Mouse (Mus musculus) embryonic facial prominence, embryonic 15.5 days (tissue): Measurements from ENCODE around the gene Mrps7. TPM values are rescaled to one million over a fixed set of nuclear protein-coding genes. Genes with fewer than 3 reads are reported as not detected.
A peak's percentile ranks its signal among the peaks of the same experiment; 100 is the strongest.
"Not testable (repeated sequence)": the region's sequence is repeated elsewhere in the genome, so short reads cannot be mapped to it uniquely, and the experiment has no call there.

ENCODE experiments used
- ATAC-seq: fragments of 200-750 bp; cut with Nextera tagmentation; 2 replicates; pipeline ENCODE4 v1.8.0; 2017; ENCODE audit warnings: low read depth, moderate TSS enrichment; ENCODE audit not compliant: insufficient number of reproducible peaks, low FRiP score, low TSS enrichment
- H3K27ac ChIP-seq: fragments of 300-500 bp; sonication (generic); replicated peaks from 2 replicates; pipeline ENCODE4 v1.5.1; 2015; ENCODE audit warnings: mild to moderate bottlenecking, inconsistent platforms
- H3K27me3 ChIP-seq: fragments of 300-500 bp; sonication (generic); 2 replicates; pipeline ENCODE4 v1.6.1; 2015; ENCODE audit warnings: inconsistent platforms
- H3K36me3 ChIP-seq: fragments of 300-500 bp; sonication (generic); 2 replicates; pipeline ENCODE4 v1.6.1; 2015; ENCODE audit warnings: mild to moderate bottlenecking, inconsistent platforms
- H3K4me1 ChIP-seq: fragments of 300-500 bp; sonication (generic); 2 replicates; pipeline ENCODE4 v1.6.1; 2015; ENCODE audit warnings: inconsistent platforms
- H3K4me2 ChIP-seq: fragments of 300-500 bp; sonication (generic); replicated peaks from 2 replicates; pipeline ENCODE4 v1.6.1; 2015; ENCODE audit warnings: mild to moderate bottlenecking, inconsistent platforms
- H3K4me3 ChIP-seq: fragments of 300-500 bp; sonication (generic); replicated peaks from 2 replicates; pipeline ENCODE4 v1.5.1; 2015; ENCODE audit warnings: mild to moderate bottlenecking, inconsistent platforms
- H3K9ac ChIP-seq: fragments of 300-500 bp; sonication (generic); 2 replicates; pipeline ENCODE4 v1.6.1; 2015; ENCODE audit warnings: inconsistent platforms
- H3K9me3 ChIP-seq: fragments of 300-500 bp; sonication (generic); replicated peaks from 2 replicates; pipeline ENCODE4 v1.6.1; 2016; ENCODE audit warnings: inconsistent platforms
- WGBS: fragments of 180-500 bp; shearing (Covaris S2); methylation state at CpG from one replicate; pipeline ENCODE4 v1.1.7; 2015; 5-methylcytosine and 5-hydroxymethylcytosine counted together
- polyA plus RNA-seq: library from polyadenylated mRNA; unstranded; fragments of >200 nt; fragmentation: Nextera tagmentation; extraction: Ambion mirVana; gene quantifications from 2 replicates; pipeline ENCODE4 v1.2.1, GENCODE M21; 2015

Gene Mrps7
- polyA plus RNA-seq, 1 experiment from 2014 or later, result 82.4 TPM

DNA sequence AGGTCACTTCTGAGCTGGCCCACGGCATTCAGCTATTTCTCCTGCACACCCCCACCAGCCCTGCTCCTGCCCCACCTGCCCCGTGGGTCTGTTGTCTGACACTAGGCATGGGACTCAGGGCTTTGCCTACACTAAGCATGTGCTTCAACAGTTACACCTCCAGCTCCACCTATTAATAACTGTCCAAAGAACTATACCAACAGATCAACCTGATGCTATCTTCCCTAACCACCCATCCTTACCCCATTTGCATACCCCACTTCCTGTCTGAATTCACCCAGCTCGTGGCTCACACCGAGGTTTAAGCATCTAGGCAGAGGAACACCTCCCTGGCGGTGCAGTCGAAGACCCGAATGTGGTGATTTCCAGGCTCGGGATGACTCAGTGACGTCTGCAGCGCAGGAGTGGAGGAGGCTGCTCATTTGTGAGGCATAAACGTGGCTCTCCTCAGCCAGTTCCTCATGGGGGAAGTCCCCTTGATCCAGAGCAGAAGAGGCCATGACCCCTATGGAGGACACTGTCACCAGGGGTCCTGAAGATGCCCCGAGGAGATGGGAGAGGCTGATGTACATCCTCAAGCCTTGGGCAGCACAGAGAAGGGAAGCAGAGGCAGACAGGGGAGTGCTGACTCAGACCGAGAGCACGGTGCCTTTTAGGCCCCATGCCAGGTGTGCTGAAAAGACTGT lies 37.4 kb downstream of the Mrps7 start:
- no peak overlapping the region for H3K9ac ChIP-seq
- 42% methylated on average over 14 of the region's 14 CpGs for WGBS

DNA sequence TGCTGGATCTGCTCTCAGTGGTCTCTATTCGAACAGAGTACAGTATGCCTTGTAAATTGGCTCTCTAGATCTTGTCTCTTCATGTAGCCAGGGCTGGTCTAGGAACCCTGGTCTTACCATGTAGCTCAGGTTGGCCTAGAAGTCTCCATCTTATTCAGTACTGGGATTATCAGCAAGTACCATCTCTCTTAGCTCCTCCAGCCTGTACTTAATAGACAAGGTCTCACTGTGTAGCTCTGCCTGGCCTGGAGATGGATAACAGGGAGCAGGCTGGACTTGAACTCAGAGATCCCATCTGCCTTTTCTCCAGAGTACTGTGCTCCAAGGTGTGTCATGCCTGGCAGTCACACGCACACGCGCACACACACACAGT lies 37.9 kb downstream of the Mrps7 start:
- Histone ChIP-seq H3K27ac (no peak overlapping the region), H3K4me1 (no peaks in the 10 kb centered on the region), H3K9ac (no peak overlapping the region), H3K27me3 (no peaks in the 10 kb centered on the region), H3K9me3 (no peaks in the 10 kb centered on the region), H3K4me3 (no peak overlapping the region), H3K4me2 (no peak overlapping the region), H3K36me3 (peaks cover 19% of the 10 kb centered on the region)
- no peak for ATAC-seq
- 90% methylated on average over 4 of the region's 4 CpGs for WGBS

More for the DNA sequence above, 37.4 kb downstream of the Mrps7 start:
- Histone ChIP-seq H3K4me2 (no peak overlapping the region), H3K27me3 (no peaks in the 10 kb centered on the region), H3K36me3 (peaks cover 15% of the 10 kb centered on the region; the same call in 1 of the 2 replicates), H3K27ac (no peak overlapping the region), H3K9me3 (no peaks in the 10 kb centered on the region), H3K4me3 (no peak overlapping the region), H3K4me1 (no peaks in the 10 kb centered on the region)
- ATAC-seq, result no peak

DNA sequence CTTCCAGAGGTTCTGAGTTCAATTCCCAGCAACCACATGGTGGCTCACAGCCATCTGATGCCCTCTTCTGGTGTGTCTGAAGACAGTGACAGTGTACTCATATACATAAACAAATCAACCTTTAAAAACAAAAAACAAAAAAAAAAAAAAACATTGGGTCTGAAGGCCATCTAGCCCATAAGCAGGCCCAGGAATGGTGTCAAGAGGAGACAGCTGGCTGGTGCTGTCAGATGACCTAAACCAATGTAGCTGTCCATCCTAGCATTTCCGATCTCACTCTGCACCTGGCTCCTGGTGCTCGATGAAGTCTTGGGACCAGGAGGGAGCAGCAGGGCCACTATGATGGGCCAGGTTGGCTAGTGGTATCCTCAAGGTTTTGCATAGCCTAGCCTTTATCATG lies 39.0 kb downstream of the Mrps7 start:
- 93% methylated on average over 2 of the region's 2 CpGs for WGBS
- no peak overlapping the region for H3K4me3 ChIP-seq
- H3K9me3 ChIP-seq, result no peaks in the 10 kb centered on the region
- H3K36me3 ChIP-seq, result peaks cover 21% of the 10 kb centered on the region
- H3K4me2 ChIP-seq, result no peak overlapping the region
- peaks cover under 1% of the 10 kb centered on the region; the same call in 1 of the 2 replicates for H3K4me1 ChIP-seq
- no peaks in the 10 kb centered on the region for H3K27me3 ChIP-seq
- no peak overlapping the region for H3K9ac ChIP-seq
- no peak overlapping the region for H3K27ac ChIP-seq
- no peak for ATAC-seq

DNA sequence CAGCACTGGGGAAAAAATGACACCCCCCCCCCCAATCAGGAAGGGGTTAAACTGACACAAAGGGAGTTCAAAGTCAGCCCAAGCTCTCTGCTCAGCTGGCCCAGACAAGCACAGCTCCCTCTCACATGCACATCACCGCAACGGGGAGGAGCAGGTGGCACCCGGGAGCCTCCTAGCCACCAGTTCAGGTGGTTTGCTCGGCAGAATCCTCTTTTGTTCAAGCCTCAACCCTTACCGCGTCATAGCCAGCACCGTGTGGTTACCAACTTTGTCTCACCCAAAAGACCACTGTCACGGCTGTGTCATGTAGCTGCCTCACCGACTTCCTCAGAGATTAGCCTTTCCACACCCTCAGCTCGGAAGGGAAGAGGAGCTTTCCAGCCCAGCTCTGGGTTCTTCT lies 39.5 kb downstream of the Mrps7 start:
- H3K36me3 ChIP-seq, result peaks cover 22% of the 10 kb centered on the region
- H3K4me2 ChIP-seq, result no peak overlapping the region
- WGBS, result 66% methylated on average over 10 of the region's 10 CpGs
- H3K27me3 ChIP-seq, result no peaks in the 10 kb centered on the region
- H3K9me3 ChIP-seq, result no peaks in the 10 kb centered on the region
- H3K27ac ChIP-seq, result no peak overlapping the region
- peaks cover 4% of the 10 kb centered on the region; the same call in 1 of the 2 replicates for H3K4me1 ChIP-seq
- ATAC-seq, result no peak
- no peak overlapping the region for H3K9ac ChIP-seq
- H3K4me3 ChIP-seq, result no peak overlapping the region

DNA sequence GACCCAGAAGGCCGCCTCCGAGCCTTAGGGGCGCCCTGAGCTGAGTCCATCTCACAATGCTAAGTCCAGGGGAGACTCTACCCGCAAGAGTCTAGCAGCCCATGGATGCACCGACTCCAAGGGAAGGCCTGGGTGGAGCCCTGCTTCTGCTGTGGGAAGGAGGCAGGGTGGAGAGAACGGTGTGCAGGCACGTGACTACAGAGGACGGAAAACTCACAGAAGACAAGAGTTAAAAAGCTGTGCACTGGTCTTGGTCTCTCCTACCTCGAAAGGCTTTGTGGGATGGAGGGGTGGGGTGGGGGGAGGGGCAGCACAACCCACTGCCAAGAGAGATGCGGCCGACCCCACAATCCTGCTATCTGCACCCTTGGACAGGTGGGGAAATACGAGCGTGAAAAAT lies 40.6 kb downstream of the Mrps7 start:
- no peak overlapping the region for H3K4me2 ChIP-seq
- H3K9ac ChIP-seq, result no peak overlapping the region
- H3K9me3 ChIP-seq, result no peaks in the 10 kb centered on the region
- no peaks in the 10 kb centered on the region for H3K27me3 ChIP-seq
- H3K36me3 ChIP-seq, result peaks cover 29% of the 10 kb centered on the region
- no peak overlapping the region for H3K4me3 ChIP-seq
- ATAC-seq, result no peak
- H3K27ac ChIP-seq, result no peak overlapping the region
- 90% methylated on average over 13 of the region's 13 CpGs for WGBS
- H3K4me1 ChIP-seq, result peaks cover 4% of the 10 kb centered on the region; the same call in 1 of the 2 replicates

DNA sequence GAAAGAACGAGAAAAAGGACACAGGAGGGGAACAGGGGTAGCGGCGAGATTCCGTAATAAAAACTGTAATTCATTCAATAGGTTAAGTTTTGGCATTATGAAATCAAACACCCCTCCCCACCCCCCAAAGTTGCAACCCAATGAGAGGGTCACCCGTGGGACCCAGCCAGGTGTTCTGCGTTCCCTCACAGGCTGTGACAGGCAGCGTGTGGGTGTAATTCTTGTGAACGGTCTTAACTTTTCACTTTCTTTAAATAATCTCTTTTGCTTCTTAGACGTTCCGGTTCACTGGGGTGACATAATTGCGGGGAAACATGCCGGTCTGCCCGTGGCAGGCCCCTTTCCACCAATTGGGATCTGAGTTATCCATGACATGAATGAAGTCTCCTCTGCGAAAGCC lies 41.8 kb downstream of the Mrps7 start:
- 75% methylated on average over 14 of the region's 14 CpGs for WGBS
- H3K27ac ChIP-seq, H3K4me2 ChIP-seq, H3K4me3 ChIP-seq, H3K27me3 ChIP-seq, H3K9me3 ChIP-seq, H3K9ac ChIP-seq, H3K4me1 ChIP-seq, ATAC-seq: not testable (repeated sequence)
- H3K36me3 ChIP-seq, result peaks cover 29% of the 10 kb centered on the region

DNA sequence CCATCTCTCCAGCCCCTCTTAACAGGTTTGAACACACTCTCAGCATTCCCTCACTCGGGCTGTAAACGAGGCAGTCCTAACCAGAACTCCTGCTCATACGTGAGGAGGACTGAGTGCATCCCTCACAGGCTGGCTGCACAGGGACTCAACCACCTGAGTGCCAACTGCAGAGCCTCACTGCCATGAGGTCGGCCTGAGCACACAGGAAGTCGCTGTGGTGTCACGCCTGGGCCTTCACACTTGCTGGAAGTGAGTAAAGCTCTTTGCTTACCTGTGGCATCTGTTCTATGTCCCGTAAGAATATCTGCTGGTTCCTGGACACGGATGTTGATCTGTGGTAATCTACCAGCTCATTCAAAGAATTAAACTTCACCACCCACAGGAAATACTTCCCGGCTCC lies 42.7 kb downstream of the Mrps7 start:
- Histone ChIP-seq H3K27me3 (no peaks in the 10 kb centered on the region), H3K4me1 (peaks cover 4% of the 10 kb centered on the region; the same call in 1 of the 2 replicates), H3K4me3 (no peak overlapping the region), H3K4me2 (no peak overlapping the region), H3K9ac (no peak overlapping the region), H3K36me3 (peaks cover 29% of the 10 kb centered on the region), H3K9me3 (no peaks in the 10 kb centered on the region), H3K27ac (no peak overlapping the region)
- 89% methylated on average over 9 of the region's 9 CpGs for WGBS
- ATAC-seq, result no peak

DNA sequence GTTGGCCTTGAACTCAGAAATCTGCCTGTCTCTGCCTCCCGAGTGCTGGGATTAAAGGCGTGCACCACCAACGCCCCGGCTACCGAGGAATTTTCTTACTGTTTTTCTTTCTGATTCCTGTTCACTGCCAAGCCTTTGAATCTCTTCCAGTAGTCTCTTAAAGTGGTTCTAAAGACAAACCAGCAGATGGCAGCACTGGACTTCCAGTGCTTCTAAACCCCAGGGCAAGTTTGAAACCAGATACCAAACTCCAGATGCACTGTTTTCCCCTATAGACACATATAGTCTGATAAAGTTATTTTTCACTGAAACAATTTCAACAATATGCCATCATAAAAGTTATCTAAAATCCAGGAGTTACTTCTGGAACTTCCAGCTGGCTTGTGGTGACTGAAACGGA lies 43.7 kb downstream of the Mrps7 start:
- no peaks in the 10 kb centered on the region for H3K27me3 ChIP-seq
- H3K4me1 ChIP-seq, result peaks cover 4% of the 10 kb centered on the region; the same call in 1 of the 2 replicates
- no peaks in the 10 kb centered on the region for H3K9me3 ChIP-seq
- peaks cover 29% of the 10 kb centered on the region for H3K36me3 ChIP-seq
- WGBS, result 42% methylated on average over 6 of the region's 6 CpGs
- H3K27ac ChIP-seq, result no peak overlapping the region
- no peak overlapping the region for H3K4me2 ChIP-seq
- ATAC-seq, result no peak
- H3K9ac ChIP-seq, result no peak overlapping the region
- H3K4me3 ChIP-seq, result no peak overlapping the region

DNA sequence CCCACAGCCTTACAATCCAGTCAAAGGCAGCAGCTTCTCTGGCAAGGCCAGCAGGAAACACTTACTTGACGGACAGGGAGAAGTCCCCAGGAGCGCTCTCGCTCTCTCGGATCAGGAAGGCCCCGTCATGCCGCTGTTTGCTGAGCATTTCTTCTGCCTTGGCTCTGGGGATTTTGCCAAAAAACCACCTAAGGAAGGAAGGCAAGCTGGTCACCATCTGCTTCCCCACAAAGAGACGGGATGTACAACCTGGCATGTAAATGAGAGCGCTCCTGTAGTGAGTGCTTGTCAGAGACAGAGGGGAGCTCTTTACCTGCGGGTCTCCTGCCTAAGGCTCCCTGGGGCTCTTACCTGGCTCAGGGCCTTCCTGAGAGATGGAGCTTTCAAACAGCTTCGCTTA lies 46.0 kb downstream of the Mrps7 start:
- no peaks in the 10 kb centered on the region for H3K9me3 ChIP-seq
- H3K27ac ChIP-seq, result no peak overlapping the region
- no peak for ATAC-seq
- no peak overlapping the region for H3K9ac ChIP-seq
- no peak overlapping the region for H3K4me3 ChIP-seq
- H3K4me1 ChIP-seq, result peaks cover 4% of the 10 kb centered on the region; the same call in 1 of the 2 replicates
- no peaks in the 10 kb centered on the region for H3K27me3 ChIP-seq
- 51% methylated on average over 10 of the region's 10 CpGs for WGBS
- no peak overlapping the region for H3K4me2 ChIP-seq
- peaks cover 16% of the 10 kb centered on the region for H3K36me3 ChIP-seq

DNA sequence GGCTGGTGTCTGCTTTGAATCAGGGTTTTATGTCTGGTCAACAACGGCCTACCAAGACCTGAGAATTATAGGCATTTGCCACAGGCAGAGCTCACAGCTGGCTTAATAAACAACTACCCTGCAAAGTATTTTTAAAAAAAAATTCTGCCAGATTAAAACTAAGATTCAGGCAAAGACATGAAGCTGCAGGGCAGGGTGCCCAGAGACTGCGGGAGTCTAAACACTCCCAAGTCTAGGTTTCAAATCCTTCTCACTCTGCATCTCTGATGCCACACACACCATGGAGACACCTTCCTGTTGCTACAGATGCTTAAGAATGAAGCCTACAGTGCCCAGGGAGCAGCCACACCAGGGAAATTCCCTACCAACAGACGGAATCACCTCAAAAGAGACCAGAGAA lies 48.0 kb downstream of the Mrps7 start:
- Histone ChIP-seq H3K4me2 (no peak overlapping the region), H3K4me1 (peaks cover 4% of the 10 kb centered on the region; the same call in 1 of the 2 replicates), H3K9ac (no peak overlapping the region), H3K36me3 (peaks cover 14% of the 10 kb centered on the region; the same call in 1 of the 2 replicates), H3K9me3 (no peaks in the 10 kb centered on the region), H3K27ac (no peak overlapping the region), H3K4me3 (no peak overlapping the region), H3K27me3 (no peaks in the 10 kb centered on the region)
- no peak for ATAC-seq
- WGBS, result 84% methylated on average over 3 of the region's 3 CpGs

DNA sequence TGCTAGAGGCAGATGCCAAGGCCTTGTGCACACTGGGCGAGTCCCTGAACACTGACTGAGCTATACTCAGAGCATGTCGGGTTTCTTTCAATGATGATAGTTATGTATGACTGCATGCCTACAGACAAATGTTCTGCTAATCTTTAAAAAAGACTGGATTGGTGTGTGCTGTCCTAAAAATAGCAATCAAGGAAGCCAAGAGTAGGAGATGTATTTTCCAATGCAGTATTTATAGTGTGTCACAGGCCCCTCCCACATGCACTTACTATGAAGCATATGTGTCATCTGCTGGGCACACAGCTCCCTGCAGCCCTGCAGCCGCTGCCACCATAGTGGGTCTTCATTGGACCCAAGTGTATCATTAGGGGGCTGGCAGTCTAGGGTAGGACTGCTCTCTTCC lies 49.5 kb downstream of the Mrps7 start:
- peak; percentile 47; the same call in 1 of the 2 replicates for ATAC-seq
- Histone ChIP-seq H3K9me3 (no peaks in the 10 kb centered on the region), H3K4me3 (no peak overlapping the region), H3K36me3 (peaks cover 12% of the 10 kb centered on the region; the same call in 1 of the 2 replicates), H3K4me1 (no peaks in the 10 kb centered on the region), H3K9ac (no peak overlapping the region), H3K4me2 (no peak overlapping the region), H3K27me3 (no peaks in the 10 kb centered on the region), H3K27ac (no peak overlapping the region; the same call in 1 of the 2 replicates)
- WGBS, result 74% methylated on average over 3 of the region's 3 CpGs

DNA sequence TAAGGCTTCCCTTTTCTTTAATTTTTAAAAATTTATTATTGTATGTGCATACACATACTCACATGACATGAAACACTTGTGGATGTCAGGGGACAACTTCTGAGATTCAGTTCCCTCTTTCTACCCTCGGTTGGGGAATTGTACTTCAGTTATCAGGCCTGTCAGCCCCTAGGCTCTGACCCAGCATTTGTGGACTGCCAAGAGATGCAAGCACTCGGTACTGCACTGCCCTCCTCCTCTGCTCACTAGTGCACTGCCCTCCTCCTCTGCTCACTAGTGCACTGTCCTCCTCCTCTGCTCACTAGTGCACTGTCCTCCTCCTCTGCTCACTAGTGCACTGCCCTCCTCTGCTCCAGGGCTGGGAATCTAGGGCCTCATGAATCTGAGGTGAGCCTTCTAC lies 50.4 kb downstream of the Mrps7 start:
- no peak for ATAC-seq
- 70% methylated on average over 2 of the region's 2 CpGs for WGBS
- no peaks in the 10 kb centered on the region for H3K4me1 ChIP-seq

More for the DNA sequence above, 50.4 kb downstream of the Mrps7 start:
- no peak overlapping the region for H3K4me3 ChIP-seq
- no peak overlapping the region for H3K27ac ChIP-seq
- H3K4me2 ChIP-seq, result no peak overlapping the region
- peaks cover 5% of the 10 kb centered on the region; the same call in 1 of the 2 replicates for H3K36me3 ChIP-seq
- H3K9me3 ChIP-seq, result no peaks in the 10 kb centered on the region
- no peak overlapping the region for H3K9ac ChIP-seq
- no peaks in the 10 kb centered on the region for H3K27me3 ChIP-seq
